Mouse (Mus musculus) c-Kit-positive CD71-positive TER-119-negative erythroid progenitor cells, embryonic 14.5 days (primary cell): ENCODE measurements around the gene Kcnmb2.

Source experiments
- DNase-seq: peaks from one replicate; pipeline ENCODE4 v3.0.0-alpha.2; 2013; ENCODE audit warnings: low read depth

The Kcnmb2 gene

DNA sequence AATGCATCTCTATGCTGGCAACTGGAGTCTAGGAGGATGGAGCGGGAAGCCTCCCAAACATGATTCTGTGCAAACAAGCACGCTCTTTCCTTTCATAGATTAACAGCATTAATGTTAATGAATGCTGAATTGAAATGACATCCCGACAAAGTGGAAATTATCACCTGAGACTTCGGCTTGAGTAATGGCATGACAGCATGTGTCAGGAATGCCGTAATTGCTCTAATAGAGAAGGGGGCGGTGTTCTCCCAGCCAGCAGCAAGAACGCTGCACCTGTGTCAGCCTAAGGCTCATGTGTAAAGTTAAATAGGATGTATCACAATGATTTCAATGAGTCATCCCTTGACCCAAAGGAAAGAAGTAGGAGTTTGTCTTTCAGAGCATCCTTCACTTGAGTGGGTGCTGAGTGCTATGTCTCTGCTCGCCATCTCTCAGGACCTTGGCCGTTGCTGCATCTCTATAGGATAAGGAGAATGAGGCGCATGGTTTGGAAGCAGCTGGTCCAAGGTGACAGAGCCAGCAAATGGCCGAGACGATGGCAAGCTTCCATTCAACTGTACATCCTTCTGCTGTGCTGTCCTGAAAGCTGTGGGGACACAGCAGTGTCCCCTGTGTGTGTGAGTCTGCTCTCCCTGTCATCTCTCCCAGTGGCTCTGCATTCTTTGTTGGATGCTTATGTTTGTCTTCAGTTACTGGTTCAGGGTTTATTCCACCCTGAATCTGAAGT lies 110.1 kb downstream of the Kcnmb2 start:
- DNase-seq: no peak

GRCm38 (mm10) chr3:32020981-32021380 lies 118.7 kb downstream of the Kcnmb2 start:
- no peak for DNase-seq

DNA sequence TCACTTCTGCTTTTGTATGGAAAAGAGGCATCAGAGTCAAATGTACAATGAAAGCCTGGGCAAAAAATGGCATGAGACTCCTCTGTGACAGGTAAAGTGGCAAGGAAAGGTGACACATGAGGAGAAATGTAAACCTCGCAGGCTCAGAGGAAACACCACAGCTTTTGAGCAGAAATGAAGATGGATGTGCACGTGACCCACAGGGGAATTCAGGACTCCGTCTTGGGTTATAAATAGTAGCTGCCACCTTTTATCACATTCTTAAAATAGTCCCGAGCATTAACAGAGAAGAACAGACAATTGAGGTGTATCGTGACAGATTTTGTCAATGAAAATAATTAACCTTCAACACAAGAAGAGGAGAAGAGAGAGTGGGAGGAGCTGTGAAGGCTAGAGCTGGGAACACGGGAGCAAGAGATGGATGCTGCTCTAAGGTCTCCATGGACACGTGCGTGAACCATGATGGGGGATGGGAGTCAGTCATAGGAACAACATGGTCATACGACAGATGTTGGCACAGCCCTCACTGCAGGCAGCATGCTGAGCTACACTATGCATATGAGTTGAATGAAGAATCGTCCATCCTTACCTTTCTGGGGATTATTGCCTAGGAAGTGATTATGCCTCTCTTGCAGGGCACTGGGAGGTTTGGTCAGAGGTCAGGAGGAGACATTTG lies 127.2 kb downstream of the Kcnmb2 start:
- no peak for DNase-seq

- no peak for DNase-seq
These were observed 130.1 kb downstream of the Kcnmb2 start for GRCm38 (mm10) chr3:32032381-32032780.

- DNase-seq: no peak
These were observed 141.5 kb downstream of the Kcnmb2 start for GRCm38 (mm10) chr3:32043814-32044213.

DNA sequence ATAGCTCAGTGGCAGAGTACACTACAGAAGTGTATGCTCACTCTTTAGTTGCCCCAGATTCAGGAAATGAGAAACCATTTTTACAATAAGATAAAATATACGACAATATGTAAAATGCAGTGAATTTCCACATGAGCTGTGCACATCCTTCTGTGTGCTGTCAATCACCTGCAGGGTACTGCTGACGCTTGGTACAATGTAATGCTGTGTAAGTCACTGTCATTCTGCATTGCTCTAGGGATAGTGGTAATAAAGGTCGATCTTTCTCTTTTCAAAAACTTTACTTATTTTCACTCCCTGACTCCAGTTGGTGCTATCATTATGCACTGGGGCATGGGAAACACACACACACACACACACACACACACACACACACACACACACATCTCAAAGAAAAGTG lies 146.5 kb downstream of the Kcnmb2 start:
- no peak for DNase-seq

- no peak for DNase-seq
These were observed 150.3 kb downstream of the Kcnmb2 start for GRCm38 (mm10) chr3:32052596-32052995.

DNA sequence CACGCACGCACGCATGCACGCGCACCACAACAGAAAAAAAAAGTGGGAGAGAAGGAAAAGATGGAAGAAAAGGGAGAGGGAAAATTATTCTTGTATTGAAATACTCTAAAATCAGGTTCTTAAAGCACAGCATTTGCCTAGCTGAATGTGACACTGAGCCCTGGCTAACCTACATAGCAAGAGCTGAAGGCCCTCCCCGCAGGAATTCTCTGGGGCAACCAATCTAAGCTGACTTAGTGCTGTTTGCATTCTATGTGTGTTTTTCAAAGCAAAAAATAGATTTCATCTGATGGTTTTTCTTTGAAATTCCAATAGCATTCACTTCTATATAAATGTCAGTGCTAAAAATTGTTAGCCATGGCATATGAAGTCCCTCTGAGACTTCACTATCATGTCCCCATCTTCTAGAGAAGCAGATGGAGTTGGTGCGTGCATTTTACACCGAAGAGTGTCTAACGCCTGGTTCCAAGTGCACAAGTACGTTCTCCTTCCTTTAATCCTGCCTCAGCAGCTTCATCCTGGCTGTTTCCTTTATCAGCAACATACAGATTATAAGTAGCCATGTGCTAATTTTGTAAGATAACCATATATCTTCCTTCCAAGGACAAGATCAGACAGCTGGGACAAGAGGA lies 151.4 kb downstream of the Kcnmb2 start:
- DNase-seq: no peak

GRCm38 (mm10) chr3:32059888-32060656 lies 157.8 kb downstream of the Kcnmb2 start:
- no peak for DNase-seq

DNA sequence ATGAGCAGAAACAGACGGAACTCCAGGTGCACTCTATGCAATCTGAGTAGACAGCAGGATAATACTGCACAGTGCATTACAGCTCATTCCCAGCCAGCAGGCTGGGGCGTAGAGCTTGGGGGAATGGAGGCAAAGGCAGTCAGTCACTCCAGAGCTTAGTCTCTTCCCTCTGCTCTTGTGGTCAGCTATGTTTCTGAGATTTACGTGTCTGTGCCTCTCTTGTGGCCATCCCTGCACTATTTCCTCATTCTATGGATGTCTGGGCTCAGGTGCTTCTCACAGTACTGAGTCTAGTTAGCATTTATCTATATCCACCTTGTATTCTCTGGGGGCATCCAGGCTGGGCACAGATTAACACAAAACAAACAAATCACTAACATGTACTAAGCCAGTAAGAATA lies 160.4 kb downstream of the Kcnmb2 start:
- no peak for DNase-seq

DNA sequence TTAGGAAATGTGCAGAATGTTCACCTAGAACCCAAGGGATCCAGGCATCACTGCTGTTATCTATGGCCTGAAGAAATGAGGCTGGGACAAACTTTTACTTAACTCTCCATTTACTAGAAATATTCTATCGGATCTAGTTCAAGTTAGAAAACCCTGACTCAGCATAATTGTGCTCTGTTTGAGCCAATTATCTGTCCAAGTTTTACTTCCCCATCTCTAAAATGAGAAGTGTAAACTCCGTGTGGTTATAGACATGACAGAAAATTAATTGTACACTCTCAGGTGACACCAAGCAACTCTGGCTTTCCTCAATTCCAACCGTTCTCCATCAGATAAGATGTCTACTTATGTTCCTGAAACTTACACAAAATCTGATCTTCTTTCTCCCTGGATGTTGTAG lies 161.0 kb downstream of the Kcnmb2 start:
- no peak for DNase-seq

DNA sequence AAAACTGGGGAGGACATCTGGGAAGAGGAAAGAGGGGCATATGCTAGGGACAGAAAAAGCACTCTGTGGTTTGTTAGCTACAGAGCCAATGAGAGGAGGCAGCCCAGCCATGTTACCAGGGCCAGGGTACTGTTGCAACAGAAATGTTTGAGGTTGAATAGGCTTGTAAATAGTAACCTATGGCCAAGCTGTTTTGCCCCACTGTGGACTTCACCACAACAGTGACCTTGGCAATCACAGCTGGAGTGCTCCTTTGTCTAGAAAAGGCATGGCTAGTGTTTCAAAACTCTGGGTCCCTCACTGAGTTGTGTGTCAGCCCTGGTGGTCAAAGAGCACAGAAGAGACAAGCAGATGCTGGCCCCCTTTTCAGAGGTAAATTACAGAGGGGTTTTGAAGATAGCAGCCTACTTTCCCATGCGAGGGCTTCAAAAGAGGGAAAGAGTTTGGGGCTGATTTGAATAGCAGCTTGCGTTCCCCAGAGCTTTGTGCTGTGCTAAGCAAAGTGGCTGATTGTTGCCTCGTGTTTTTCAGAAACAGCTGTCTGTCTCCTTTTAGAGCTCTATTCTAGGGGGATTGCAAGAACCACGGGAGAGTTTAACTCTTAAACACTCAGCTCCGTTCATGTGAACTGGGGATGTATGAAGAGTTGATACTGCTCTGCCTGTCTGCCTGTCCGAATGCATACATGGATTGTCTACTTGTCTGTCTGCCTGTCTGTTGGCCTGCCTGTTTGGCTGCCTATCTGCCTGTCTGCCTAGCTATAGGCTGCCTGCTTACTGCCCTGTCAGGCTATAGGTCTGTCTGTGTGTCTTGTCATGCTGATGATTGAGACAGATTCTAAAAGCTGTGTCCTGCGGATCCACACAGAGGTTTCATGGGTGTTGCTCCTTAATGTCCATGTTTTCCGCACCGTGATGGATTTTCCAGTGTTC lies 165.0 kb downstream of the Kcnmb2 start:
- no peak for DNase-seq

GRCm38 (mm10) chr3:32073881-32074280 lies 171.6 kb downstream of the Kcnmb2 start:
- DNase-seq: no peak

GRCm38 (mm10) chr3:32088762-32089161 lies 186.5 kb downstream of the Kcnmb2 start:
- no peak for DNase-seq

- no peak for DNase-seq
These were observed 199.1 kb downstream of the Kcnmb2 start for GRCm38 (mm10) chr3:32101391-32101790.

GRCm38 (mm10) chr3:32119851-32120250 lies 217.5 kb downstream of the Kcnmb2 start:
- no peak for DNase-seq

DNA sequence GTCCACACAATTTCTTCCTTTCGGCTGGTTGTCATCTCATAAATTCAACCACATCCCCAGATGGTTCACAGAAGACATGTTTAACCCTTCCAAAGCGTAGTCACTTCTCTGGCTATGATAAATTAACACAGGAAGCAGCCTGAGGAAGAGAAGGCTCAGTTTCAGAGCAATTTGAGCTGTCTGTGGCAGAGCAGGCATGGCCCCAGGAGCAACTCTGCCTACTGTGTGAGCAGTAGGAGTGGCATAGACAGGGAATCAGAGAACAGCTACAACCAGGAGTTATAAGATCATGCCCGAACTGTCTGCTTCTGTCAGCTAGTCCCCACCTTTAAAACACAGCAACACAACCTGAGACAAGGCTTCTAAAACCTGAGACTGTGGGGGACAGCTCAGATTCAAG lies 219.4 kb downstream of the Kcnmb2 start:
- no peak for DNase-seq

DNA sequence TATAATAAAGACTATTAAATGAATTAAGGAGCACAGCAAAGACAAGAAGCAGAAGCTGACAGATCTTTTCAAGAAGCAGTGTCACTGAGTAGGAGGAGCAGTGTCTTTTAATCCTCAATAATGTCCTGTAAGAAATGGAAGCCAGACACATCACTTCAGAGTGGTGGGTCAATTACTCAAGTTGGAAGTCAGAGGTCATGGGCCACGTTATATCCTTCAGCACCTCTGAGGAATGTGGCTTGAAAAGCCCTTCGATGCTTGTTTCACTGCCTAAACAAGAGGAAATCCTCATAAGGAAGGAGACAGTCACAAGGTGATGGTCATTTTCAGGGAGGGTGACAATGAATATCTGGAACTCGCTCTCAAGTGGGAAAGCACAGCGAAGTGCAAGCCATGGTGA lies 223.1 kb downstream of the Kcnmb2 start:
- no peak for DNase-seq

GRCm38 (mm10) chr3:32128391-32128790 lies 226.1 kb downstream of the Kcnmb2 start:
- DNase-seq: no peak

GRCm38 (mm10) chr3:32130696-32131095 lies 228.4 kb downstream of the Kcnmb2 start:
- no peak for DNase-seq

GRCm38 (mm10) chr3:32132395-32133004 lies 230.2 kb downstream of the Kcnmb2 start:
- DNase-seq: no peak
